Mouse (Mus musculus) c-Kit-positive CD71-positive TER-119-negative erythroid progenitor cells, embryonic 14.5 days (primary cell): ENCODE data around the gene Dclre1c.

Source experiments
- DNase-seq: peaks from one replicate; pipeline ENCODE4 v3.0.0-alpha.2; 2013; ENCODE audit warnings: low read depth

Gene Dclre1c

GRCm38 (mm10) chr2:3474861-3475283 lies 50.9 kb downstream of the Dclre1c start, which contains the start of gene Suv39h2:
Suv39h2 (minus strand) TSS chr2:3475031.
- peak; percentile 89 for DNase-seq

GRCm38 (mm10) chr2:3475746-3476251 lies 51.9 kb downstream of the Dclre1c start:
- no peak for DNase-seq

- DNase-seq: peak; percentile 45
Observed at GRCm38 (mm10) chr2:3480239-3480638, 56.3 kb downstream of the Dclre1c start.

- no peak for DNase-seq
Observed at GRCm38 (mm10) chr2:3489816-3490215, 65.9 kb downstream of the Dclre1c start.

DNA sequence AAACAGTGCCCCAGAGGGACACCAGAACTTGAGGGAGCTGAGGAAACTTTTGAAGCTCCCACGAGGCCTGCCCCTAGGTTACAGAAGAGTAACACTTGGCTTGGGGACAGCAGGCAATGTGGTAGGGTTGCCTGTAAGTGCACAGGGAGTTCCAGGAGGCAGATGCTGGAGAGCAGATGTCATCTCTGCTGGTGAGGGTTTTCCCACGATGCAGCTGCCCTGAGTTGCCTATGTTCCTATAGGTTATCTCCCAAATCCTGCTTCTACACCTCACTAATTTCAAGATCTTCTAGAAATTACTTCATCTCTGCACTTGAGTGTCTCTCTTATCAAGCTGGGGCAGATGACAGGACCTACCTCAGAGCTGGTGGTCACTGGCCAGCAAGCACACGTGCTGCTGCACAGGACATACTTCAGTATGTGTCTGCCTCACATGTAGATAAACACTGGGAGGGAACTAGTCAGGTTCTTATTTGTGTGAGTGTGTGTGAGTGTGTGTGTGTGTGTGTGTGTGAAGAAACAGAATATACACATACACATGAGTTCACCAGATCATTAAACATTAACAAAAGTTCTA lies 70.0 kb downstream of the Dclre1c start:
- DNase-seq: peak; percentile 23

DNA sequence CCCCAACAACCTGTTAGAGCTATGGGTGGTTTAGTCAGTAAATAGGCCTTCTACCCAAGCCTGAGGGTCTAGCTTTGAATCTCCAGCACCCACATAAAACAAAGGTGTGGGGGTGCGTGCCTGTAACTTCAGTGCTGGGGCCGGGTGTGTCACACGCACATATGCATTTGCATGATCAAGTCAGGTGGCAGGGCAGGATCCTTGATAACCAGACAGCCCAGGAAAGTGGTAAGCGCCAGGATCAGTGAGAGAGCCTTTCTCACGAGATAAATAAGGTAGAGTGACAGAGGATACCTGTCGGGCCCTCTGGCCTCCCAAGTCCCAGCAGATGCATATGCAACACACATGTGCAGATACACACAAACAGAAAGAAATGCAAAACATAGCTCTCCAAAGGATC lies 75.6 kb downstream of the Dclre1c start:
- DNase-seq: no peak

- DNase-seq: no peak
Observed at GRCm38 (mm10) chr2:3500886-3501285, 77.0 kb downstream of the Dclre1c start.

DNA sequence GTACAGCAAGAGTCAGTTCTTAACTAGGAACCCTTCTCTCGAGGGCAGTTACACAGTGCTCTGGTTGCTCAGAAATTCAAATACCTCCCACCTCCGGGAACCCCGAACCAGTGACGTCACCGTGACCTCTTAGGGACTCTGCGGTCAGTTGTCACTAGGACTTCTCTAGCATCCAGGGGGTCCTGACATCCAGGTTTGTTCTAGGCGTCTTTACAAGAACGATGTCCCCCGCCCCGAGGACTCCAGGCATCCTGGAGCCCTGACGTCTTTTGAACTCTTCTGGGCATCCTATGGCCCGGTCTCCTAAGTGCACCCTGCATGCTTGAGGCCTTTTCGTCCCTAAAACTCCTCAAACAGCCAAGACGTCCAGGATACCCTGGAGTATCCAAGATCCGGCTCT lies 88.1 kb downstream of the Dclre1c start:
- DNase-seq: peak; percentile 69

DNA sequence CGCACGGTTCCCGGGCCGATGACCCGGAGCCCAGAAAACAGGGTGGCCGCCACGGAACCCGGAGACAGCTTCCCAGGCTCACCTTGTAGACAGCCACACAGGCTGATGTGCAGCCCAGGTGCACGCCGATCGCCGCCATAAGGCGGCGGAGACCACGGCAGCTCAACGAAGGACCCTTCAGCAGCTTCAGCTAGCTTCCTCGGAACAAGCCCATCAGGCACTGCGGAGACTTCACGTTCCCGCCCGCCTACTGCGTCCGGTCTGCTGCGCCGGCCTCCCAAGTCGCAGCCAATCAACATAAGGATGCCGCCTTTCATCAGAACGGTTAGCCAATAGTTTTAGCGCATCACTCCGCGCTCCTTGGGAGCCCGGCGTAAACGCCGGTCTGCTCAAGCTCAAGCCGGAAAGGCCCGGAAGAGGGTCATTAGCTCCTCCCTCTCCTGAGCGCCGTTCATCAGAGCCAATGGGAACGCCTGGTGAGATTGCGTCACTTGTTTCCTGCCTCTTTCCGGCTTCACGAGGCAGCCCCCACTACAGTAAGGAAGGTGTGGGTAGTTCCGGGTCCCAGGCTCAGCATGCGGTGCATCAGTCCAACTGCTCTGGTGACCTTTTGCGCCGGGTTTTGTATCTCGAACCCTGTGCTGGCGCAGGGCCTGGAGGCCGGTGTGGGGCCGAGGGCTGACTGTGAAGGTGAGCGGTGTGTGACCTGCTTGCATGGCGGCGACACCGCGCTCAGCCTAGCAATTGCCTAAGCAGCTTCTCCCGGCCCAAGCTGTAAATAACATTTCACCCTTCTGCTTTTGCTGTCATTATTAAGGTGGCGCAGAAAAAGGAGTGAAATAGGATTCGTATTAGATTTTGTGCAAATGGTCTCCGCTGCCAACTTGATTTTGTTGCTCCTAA lies 88.9 kb downstream of the Dclre1c start, which contains the start of the genes Gm45902, Hspa14 and Cdnf:
TSS of gene Gm45902 (minus strand) at position 239 of the 903 bp plus-strand sequence.
TSS of gene Hspa14 (minus strand) at position 263 of the 903 bp plus-strand sequence.
TSS of gene Cdnf (plus strand) at position 479 of the 903 bp plus-strand sequence.
- peak; percentile 97 for DNase-seq
